Mouse (Mus musculus): Measurements from ENCODE around the gene Ift27.

DNA sequence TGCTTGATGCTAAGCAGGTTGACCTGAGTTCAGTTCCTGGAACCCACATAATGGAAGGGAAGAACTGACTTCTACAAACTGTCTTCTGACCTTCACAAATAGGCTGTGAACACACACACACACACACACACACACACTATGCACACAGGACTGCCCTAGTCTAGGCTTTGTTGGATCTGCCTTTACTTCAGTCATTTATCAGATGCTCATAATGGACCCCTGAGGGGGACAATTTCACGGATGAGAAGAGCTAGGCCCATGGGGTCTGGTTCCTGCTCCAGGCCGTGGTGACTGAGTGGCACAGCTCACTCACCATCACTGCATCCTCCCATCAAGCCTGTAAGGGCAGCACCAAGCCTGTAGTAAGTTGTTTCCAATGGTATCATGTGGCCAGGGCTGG lies 40.5 kb downstream of the Ift27 start:
- TF ChIP-seq POLR2AphosphoS2 (IDR thresholded peaks at IDR 0.05; ENCODE audit: insufficient read length, low read depth) = no peak
- no peak for TF ChIP-seq POLR2A (IDR thresholded peaks at IDR 0.05; ENCODE audit: insufficient read length, low read depth)
- TF ChIP-seq E2F4 (IDR thresholded peaks at IDR 0.05; ENCODE audit: insufficient read depth) = no peak
- no peak for TF ChIP-seq MAX (IDR thresholded peaks at IDR 0.05; ENCODE audit: low read depth)
- no peak for TF ChIP-seq MYOD1 (IDR thresholded peaks at IDR 0.05; ENCODE audit: control insufficient read depth in 1 of 3, insufficient read length in 2 of 3, low read depth in 2 of 3)
- TF ChIP-seq TCF3 (IDR thresholded peaks at IDR 0.05; ENCODE audit: insufficient read length, low read depth) = no peak
- TF ChIP-seq USF1 (IDR thresholded peaks at IDR 0.05; ENCODE audit: low read depth) = no peak
- TF ChIP-seq TCF12 (IDR thresholded peaks at IDR 0.05; ENCODE audit: insufficient read depth, poor library complexity, severe bottlenecking) = no peak
- TF ChIP-seq CEBPB (IDR thresholded peaks at IDR 0.05; ENCODE audit: insufficient read depth, poor library complexity, severe bottlenecking) = no peak
- no peak for TF ChIP-seq MYOG (IDR thresholded peaks at IDR 0.05; ENCODE audit: control insufficient read depth in 1 of 3, insufficient read depth in 1 of 3, insufficient read length in 2 of 3, low read depth in 2 of 3)

Measured in myocyte (in vitro differentiated cells).